Mouse (Mus musculus) C2C12 (cell line): ENCODE results near the gene Naa10.

Experiments used
- CEBPB ChIP-seq: IDR thresholded peaks from one replicate; pipeline ENCODE4 v1.6.1; 2011; ENCODE audit warnings: low read depth, mild to moderate bottlenecking, control low read depth, moderate library complexity
- CTCF ChIP-seq: IDR thresholded peaks from one replicate; pipeline ENCODE4 v1.5.1; 2011; ENCODE audit not compliant: control insufficient read depth, insufficient read depth, insufficient read length
- MAX ChIP-seq: IDR thresholded peaks from one replicate; pipeline ENCODE4 v1.6.1; 2011; ENCODE audit warnings: mild to moderate bottlenecking, control low read depth
- MYOD1 ChIP-seq: IDR thresholded peaks from one replicate; pipeline ENCODE4 v1.6.1; 2011; ENCODE audit warnings: low read depth; ENCODE audit not compliant: control insufficient read depth, insufficient read length
- MYOG ChIP-seq: IDR thresholded peaks from one replicate; pipeline ENCODE4 v1.6.1; 2011; ENCODE audit not compliant: control insufficient read depth, insufficient read length; ENCODE audit errors: extremely low read depth

GRCm38 (mm10) chrX:73914827-73915703 lies 6.7 kb downstream of the Naa10 start:
- no peak for TF ChIP-seq MYOG
- TF ChIP-seq MAX: no peak
- TF ChIP-seq CEBPB: no peak
- TF ChIP-seq CTCF: no peak
- no peak for TF ChIP-seq MYOD1
